ENCODE assay signal across 21 mouse cellular contexts in genomic region chr2:73460168-73460567, GRCm38 (mm10).
DNase-seq lines count a peak whose midpoint lies in the region; ATAC-seq and TF ChIP-seq lines count a peak whose summit lies in the region.
"Had no signal": no experiment of that assay in that cellular context is flagged by ENCODE, and none has a peak within 500 bp of the region (broad histone marks: within the 10 kb centered on the region; RNA-seq: fewer than 3 reads in every experiment).

No protein-coding gene starts in this region.

- DNase-seq in heart, adult 11 months = peak; percentile 96
- peak; percentile 21 for DNase-seq in retina, embryonic 14.5 days (ENCODE audit: low spot score)
- DNase-seq in retina, postnatal 1 day = no peak
- peak; percentile 46 to 63 for DNase-seq in heart, postnatal 10 days
- no peak for DNase-seq in hindbrain, embryonic 14.5 days (ENCODE audit: low spot score)
- DNase-seq in lung, adult 2 months = no peak
- DNase-seq: adrenal gland, adult 8-10 months; B cell, adult 2 months; cerebellum, adult 9-11 months; forebrain, postnatal 0 days; kidney, postnatal 4 days; lung, postnatal 14 days; right cerebral cortex, postnatal 25 days; thymus, adult 18-20 months had no signal

- no peaks in the 10 kb centered on the region for H3K9me3 ChIP-seq in heart, embryonic 12.5 days (replicated peaks)
- no peaks in the 10 kb centered on the region for H3K9me3 ChIP-seq in hindbrain, embryonic 14.5 days (ENCODE audit: control insufficient read depth, low read length)
- H3K9me3 ChIP-seq: embryonic facial prominence, embryonic 15.5 days; hindbrain, embryonic 12.5 days; limb, embryonic 12.5 days; midbrain, embryonic 15.5 days; neural tube, embryonic 15.5 days; stomach, embryonic 15.5 days had no signal

- H3K4me2 ChIP-seq in heart, embryonic 12.5 days = no peak overlapping the region
- H3K4me2 ChIP-seq in hindbrain, embryonic 14.5 days (replicated peaks) = no peak overlapping the region
- H3K4me2 ChIP-seq: embryonic facial prominence, embryonic 15.5 days; hindbrain, embryonic 12.5 days; limb, embryonic 12.5 days; midbrain, embryonic 15.5 days; neural tube, embryonic 15.5 days; stomach, embryonic 15.5 days had no signal

- TF ChIP-seq CTCF in lung, adult 2 months (IDR thresholded peaks at IDR 0.05; ENCODE audit: insufficient read depth, low read length) = no peak

- TF ChIP-seq POLR2A in lung, adult 2 months (IDR thresholded peaks at IDR 0.05; ENCODE audit: borderline replicate concordance, extremely low read depth, low read depth, low read length) = no peak

- intact Hi-C loops in heart, postnatal 10 days (cut with DNase I) = no loop called here

- no peak for ATAC-seq in heart, embryonic 12.5 days (ENCODE audit: insufficient number of reproducible peaks, low FRiP score)
- no peak for ATAC-seq in hindbrain, embryonic 14.5 days (ENCODE audit: low FRiP score)
- ATAC-seq: forebrain, postnatal 0 days; midbrain, embryonic 15.5 days had no signal

- H3K27ac ChIP-seq in heart, embryonic 12.5 days (ENCODE audit: poor library complexity, severe bottlenecking) = no peak overlapping the region
- no peak overlapping the region for H3K27ac ChIP-seq in hindbrain, embryonic 14.5 days
- H3K27ac ChIP-seq: embryonic facial prominence, embryonic 15.5 days; hindbrain, embryonic 12.5 days; limb, embryonic 12.5 days; midbrain, embryonic 15.5 days; neural tube, embryonic 15.5 days; stomach, embryonic 15.5 days had no signal

- no peak overlapping the region for H3K9ac ChIP-seq in heart, embryonic 12.5 days
- H3K9ac ChIP-seq in hindbrain, embryonic 14.5 days = no peak overlapping the region
- H3K9ac ChIP-seq: embryonic facial prominence, embryonic 15.5 days; forebrain, postnatal 0 days; hindbrain, embryonic 12.5 days; limb, embryonic 12.5 days; midbrain, embryonic 15.5 days; neural tube, embryonic 15.5 days; stomach, embryonic 15.5 days had no signal

- WGBS in heart, embryonic 12.5 days = 39% methylated on average over 3 of the region's 3 CpGs
- WGBS in hindbrain, embryonic 14.5 days = 57% methylated on average over 3 of the region's 3 CpGs
- WGBS in lung, adult 2 months = 30% methylated on average over 3 of the region's 3 CpGs

- no peaks in the 10 kb centered on the region for H3K36me3 ChIP-seq in heart, embryonic 12.5 days
- H3K36me3 ChIP-seq in hindbrain, embryonic 14.5 days (replicated peaks; ENCODE audit: control insufficient read depth, insufficient read depth) = no peaks in the 10 kb centered on the region
- H3K36me3 ChIP-seq: embryonic facial prominence, embryonic 15.5 days; hindbrain, embryonic 12.5 days; midbrain, embryonic 15.5 days; neural tube, embryonic 15.5 days; stomach, embryonic 15.5 days had no signal

- H3K4me1 ChIP-seq in heart, embryonic 12.5 days (replicated peaks) = peaks cover 17% of the 10 kb centered on the region
- no peaks in the 10 kb centered on the region for H3K4me1 ChIP-seq in hindbrain, embryonic 14.5 days (replicated peaks; ENCODE audit: control insufficient read depth, insufficient read depth, low read length)
- H3K4me1 ChIP-seq in lung, adult 2 months (ENCODE audit: control insufficient read depth, insufficient read depth, low read length) = peaks cover 22% of the 10 kb centered on the region
- H3K4me1 ChIP-seq: midbrain, embryonic 15.5 days had no signal

- no peak overlapping the region for H3K4me3 ChIP-seq in heart, embryonic 12.5 days
- no peak overlapping the region for H3K4me3 ChIP-seq in hindbrain, embryonic 14.5 days (replicated peaks; ENCODE audit: low read length)
- H3K4me3 ChIP-seq in lung, adult 2 months (replicated peaks; ENCODE audit: extremely low read depth, low read depth, low read length) = no peak overlapping the region
- H3K4me3 ChIP-seq: embryonic facial prominence, embryonic 15.5 days; hindbrain, embryonic 12.5 days; limb, embryonic 12.5 days; midbrain, embryonic 15.5 days; neural tube, embryonic 15.5 days; stomach, embryonic 15.5 days had no signal

- no peaks in the 10 kb centered on the region for H3K27me3 ChIP-seq in heart, embryonic 12.5 days (replicated peaks)
- no peaks in the 10 kb centered on the region for H3K27me3 ChIP-seq in hindbrain, embryonic 14.5 days (ENCODE audit: control insufficient read depth, insufficient read depth, low read length)
- H3K27me3 ChIP-seq: embryonic facial prominence, embryonic 15.5 days; hindbrain, embryonic 12.5 days; limb, embryonic 12.5 days; midbrain, embryonic 15.5 days; neural tube, embryonic 15.5 days; stomach, embryonic 15.5 days had no signal

Comparison
In these comparisons a context has a peak if more than half of its experiments do, and no peak if none do; other contexts are left out.
1. DNase-seq: peak in heart, adult 11 months (single experiment), retina, embryonic 14.5 days (single experiment) and heart, postnatal 10 days (2 of 2); none in retina, postnatal 1 day (single experiment), hindbrain, embryonic 14.5 days (single experiment) and lung, adult 2 months (single experiment).